Mouse (Mus musculus) heart, adult 8-10 months (tissue): ENCODE measurements around the gene Neurod2. TPM values are rescaled to one million over a fixed set of nuclear protein-coding genes. Genes with fewer than 3 reads are reported as not detected.

ENCODE experiments used
- DNase-seq: peaks from one replicate; pipeline ENCODE4 v3.0.0; 2022; ENCODE audit warnings: low spot score
- total RNA-seq, 4 experiments: library from RNA; stranded (reverse); gene quantifications; 2 replicates each; pipeline ENCODE4 v1.2.4; 2022

Gene Neurod2
- total RNA-seq, 4 experiments from 2014 or later = not detected

- no peak for DNase-seq
Observed at GRCm38 (mm10) chr11:98354445-98354844, 25.0 kb upstream of the Neurod2 start.

- DNase-seq = no peak
Observed at GRCm38 (mm10) chr11:98353651-98354211, 24.3 kb upstream of the Neurod2 start.

GRCm38 (mm10) chr11:98352272-98352990 is 23.0 kb upstream of the Neurod2 start:
- no peak for DNase-seq

- DNase-seq = no peak
Observed at GRCm38 (mm10) chr11:98349308-98349707, 19.9 kb upstream of the Neurod2 start.

GRCm38 (mm10) chr11:98348083-98348961 is 18.9 kb upstream of the Neurod2 start, which contains the start of gene Ppp1r1b:
Gene Ppp1r1b, plus strand, starts transcription at chr11:98348404.
- DNase-seq = no peak

GRCm38 (mm10) chr11:98347385-98348082 is 18.1 kb upstream of the Neurod2 start:
- no peak for DNase-seq

GRCm38 (mm10) chr11:98346168-98346567 is 16.7 kb upstream of the Neurod2 start:
- no peak for DNase-seq

- peak; percentile 70 for DNase-seq
Observed at GRCm38 (mm10) chr11:98345253-98345652, 15.8 kb upstream of the Neurod2 start.

- peak; percentile 96 for DNase-seq
Observed at GRCm38 (mm10) chr11:98342000-98342945, 12.8 kb upstream of the Neurod2 start.

GRCm38 (mm10) chr11:98341174-98341573 is 11.7 kb upstream of the Neurod2 start:
- no peak for DNase-seq

- no peak for DNase-seq
Observed at GRCm38 (mm10) chr11:98340597-98340996, 11.1 kb upstream of the Neurod2 start.

- no peak for DNase-seq
Observed at GRCm38 (mm10) chr11:98339679-98340287, 10.3 kb upstream of the Neurod2 start.

GRCm38 (mm10) chr11:98339071-98339501 is 9.6 kb upstream of the Neurod2 start:
- DNase-seq = no peak

GRCm38 (mm10) chr11:98338507-98338961 is 9.1 kb upstream of the Neurod2 start:
- no peak for DNase-seq

- DNase-seq = no peak
Observed at GRCm38 (mm10) chr11:98336245-98337107, 7.0 kb upstream of the Neurod2 start.

- no peak for DNase-seq
Observed at GRCm38 (mm10) chr11:98335250-98335649, 5.8 kb upstream of the Neurod2 start.

GRCm38 (mm10) chr11:98333981-98334741 is 4.7 kb upstream of the Neurod2 start:
- no peak for DNase-seq

- DNase-seq = no peak
Observed at GRCm38 (mm10) chr11:98333263-98333696, 3.8 kb upstream of the Neurod2 start.
